Mouse (Mus musculus) adrenal gland, adult (tissue): ENCODE measurements around the gene Treh.
A peak's percentile ranks its signal among the peaks of the same experiment; 100 is the strongest.

Source experiments
- DNase-seq, 2 experiments: peaks; one replicate each; pipeline ENCODE4 v3.0.0; 2022 to 2023; ENCODE audit warnings: low spot score in 1 of 2; ENCODE audit not compliant: inconsistent age in 2 of 2

The Treh gene

DNA sequence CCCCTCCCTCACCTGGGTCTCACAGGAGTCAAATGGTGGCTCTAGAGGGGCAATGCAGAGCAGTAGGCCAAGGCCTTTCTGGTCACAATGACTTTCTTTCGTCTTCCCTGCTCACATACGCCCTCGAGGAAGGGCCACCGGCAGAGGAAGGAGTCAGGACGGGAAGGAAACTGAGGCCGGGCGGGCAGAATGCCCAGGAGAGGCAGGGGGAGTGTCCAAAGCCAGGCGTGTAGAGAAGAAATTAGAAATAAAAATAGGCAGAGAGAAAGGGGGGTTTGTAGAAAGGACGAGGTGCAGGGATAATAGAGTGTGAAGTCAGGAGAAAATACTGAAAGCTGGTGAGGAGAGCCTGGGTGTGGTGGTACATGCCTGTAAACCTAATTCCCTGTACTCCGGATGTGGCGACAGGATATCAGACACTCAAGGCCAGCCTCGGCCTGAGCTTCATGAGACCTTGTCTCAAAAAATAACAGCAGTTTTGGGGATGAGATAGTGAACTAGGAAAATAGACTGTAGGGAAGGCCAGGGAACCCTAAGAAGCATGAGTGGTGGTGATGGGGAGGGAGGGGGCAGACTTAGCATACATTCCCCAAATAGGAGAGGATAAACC is 60.0 kb downstream of the Treh start:
- DNase-seq, result peak in 1 of 2 experiments; percentile 78

DNA sequence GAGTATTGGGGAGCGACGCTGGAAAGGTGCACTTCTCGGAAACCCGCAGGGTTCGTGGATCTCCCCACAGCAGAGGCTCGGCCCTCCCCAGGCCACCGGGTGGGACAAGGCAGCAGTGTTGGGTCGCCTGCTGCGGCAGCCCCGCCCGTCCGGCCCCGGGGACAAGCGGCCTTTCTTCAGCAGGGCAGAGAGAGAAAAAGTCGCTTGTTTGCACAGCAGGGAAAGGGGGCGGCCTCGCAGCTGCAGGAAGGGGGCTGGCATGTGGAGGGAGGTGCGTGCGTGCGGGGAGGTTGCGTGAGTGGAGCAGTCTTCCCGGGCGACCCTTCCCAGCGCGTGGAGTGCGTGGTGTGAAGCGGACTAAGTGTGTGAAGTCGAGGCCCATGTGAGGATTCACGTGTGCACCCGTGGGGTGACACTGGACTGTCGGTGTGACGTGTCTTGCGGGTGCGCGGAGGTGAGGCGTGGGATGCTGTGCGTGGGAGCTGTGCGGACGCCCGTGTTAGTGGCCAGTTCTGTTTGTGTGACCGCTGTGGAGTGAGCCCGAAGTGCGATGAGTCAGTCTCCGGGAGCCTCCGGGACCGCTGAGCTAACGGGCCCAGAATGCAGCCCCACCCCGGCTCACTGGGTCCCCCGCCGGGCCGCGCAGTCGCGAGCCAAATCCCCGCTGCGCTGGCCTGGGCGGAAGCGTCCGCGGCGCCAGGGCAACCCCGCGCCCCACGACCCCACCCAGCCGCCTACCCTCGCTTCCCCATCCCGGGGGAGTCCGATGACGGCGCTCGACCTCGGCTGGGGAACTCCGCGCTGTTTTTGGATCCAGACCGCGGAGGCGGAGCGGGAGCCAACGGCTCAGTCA is 60.9 kb downstream of the Treh start:
- DNase-seq, result peak; percentile 85 to 91

DNA sequence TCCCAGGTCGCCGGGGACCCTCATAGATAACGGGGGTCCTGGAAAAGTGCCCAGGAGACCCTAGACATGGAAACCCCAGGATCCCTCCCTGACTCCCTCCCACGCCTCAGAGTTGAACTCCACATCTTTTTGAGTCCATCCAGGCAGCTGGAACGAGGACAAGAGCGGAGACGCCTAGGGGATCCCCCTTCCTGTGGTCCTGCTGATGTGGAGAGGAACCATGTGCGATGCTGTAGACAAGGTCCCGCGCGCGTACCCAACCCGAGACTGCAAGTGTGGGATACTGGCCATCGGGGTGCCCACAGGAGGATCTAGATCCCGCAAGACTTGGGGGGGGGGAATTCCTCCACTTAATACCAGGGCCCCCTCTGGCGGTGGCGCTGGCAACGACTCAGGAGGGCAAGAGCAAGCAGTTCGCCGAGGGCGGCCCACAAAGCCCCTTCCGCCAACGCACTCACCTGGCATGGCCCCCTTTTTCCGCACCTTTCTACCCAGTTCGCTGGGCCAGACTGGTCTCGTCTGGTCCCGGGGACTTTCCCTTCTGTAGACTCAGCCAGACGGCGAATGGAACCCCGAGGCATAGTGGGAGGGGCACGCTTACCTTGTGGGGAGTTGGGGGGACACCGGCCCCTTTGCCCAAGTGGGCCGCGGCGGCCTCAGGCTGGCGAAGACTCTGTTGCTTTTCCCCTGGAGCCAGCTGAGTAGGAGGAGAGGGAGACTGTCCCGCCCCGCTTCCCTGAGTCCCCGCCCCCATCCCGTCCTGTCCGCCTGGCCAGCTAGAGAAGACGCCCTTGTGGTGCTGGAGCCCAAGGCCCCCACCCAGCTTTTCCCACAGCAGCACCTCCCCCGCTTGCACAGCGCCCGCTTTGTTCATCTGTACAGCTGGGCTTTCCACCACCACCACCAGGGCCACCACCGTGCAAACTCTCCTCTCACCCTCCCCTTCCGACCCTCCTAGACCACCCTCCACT is 61.8 kb downstream of the Treh start, which contains the start of gene Phldb1:
Gene Phldb1, minus strand, starts transcription at position 675 of the 971 bp plus-strand sequence.
- DNase-seq, result peak; percentile 80 to 92

DNA sequence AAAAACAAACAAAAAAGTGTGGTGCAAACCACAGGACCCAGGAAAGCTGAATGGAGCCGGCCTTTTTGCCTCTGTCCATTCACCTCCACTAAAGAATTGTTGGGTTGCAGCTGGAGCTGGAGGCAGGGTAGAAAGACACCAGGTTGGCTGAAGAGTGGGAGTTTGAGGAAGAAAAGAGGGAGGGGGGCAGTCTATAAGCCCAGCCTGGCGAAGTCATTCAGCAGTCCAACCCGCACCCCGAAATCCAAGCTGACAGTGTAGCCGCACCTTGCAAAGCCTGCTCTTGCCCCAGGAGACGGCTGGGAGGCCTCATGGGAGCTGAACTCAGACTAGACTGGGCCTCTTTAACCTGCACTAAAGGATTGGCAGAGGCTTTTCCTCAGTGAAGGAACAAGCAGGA is 62.9 kb downstream of the Treh start:
- no peak for DNase-seq
